Comparison of ENCODE assay signal across 20 mouse cellular contexts in the genomic region with DNA sequence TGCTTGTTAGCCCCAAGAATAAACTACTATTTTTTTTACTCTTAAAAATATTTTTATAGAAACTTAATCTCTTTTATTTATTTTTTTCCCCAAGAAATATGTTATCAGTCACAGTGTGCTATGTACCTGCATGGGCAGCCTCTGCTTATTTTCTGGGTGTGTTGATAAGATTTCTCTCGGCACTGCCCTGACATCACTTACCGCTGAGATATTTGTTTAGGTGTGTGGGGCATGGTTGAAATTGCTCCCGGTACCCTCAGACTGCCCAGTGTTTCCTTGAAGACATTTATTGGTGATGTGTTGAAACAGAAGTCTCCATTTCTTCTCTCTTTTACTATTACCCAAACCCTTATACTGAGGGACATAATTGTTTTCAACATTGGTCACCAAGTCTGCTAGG.
"Had no signal": no experiment of that assay in that cellular context is flagged by ENCODE, and none has a peak within 500 bp of the region (broad histone marks: within the 10 kb centered on the region; RNA-seq: fewer than 3 reads in every experiment).

No protein-coding gene starts in this region.

- H3K9me3 ChIP-seq: lung, embryonic 15.5 days; midbrain, embryonic 10.5 days; neural tube, embryonic 13.5 days; neural tube, embryonic 15.5 days had no signal

- H3K9ac ChIP-seq: liver, embryonic 14.5 days; lung, embryonic 15.5 days; neural tube, embryonic 13.5 days; neural tube, embryonic 15.5 days had no signal

- H3K36me3 ChIP-seq: neural tube, embryonic 15.5 days had no signal

- ATAC-seq: lung, postnatal 0 days; midbrain, embryonic 16.5 days had no signal

- H3K27ac ChIP-seq: liver, embryonic 14.5 days; lung, embryonic 15.5 days; midbrain, embryonic 10.5 days; neural tube, embryonic 13.5 days; neural tube, embryonic 15.5 days had no signal

- H3K4me2 ChIP-seq: liver, embryonic 11.5 days; lung, embryonic 15.5 days; neural tube, embryonic 13.5 days; neural tube, embryonic 15.5 days had no signal

- H3K4me3 ChIP-seq: lung, embryonic 15.5 days; midbrain, embryonic 10.5 days; myocyte; neural tube, embryonic 13.5 days; neural tube, embryonic 15.5 days had no signal

- H3K27me3 ChIP-seq: lung, embryonic 15.5 days; neural tube, embryonic 13.5 days; neural tube, embryonic 15.5 days had no signal

- H3K4me1 ChIP-seq: lung, embryonic 15.5 days; midbrain, embryonic 10.5 days; neural tube, embryonic 13.5 days; neural tube, embryonic 15.5 days had no signal

- DNase-seq: lung, adult 2 months; lung, postnatal 4 days; midbrain, embryonic 14.5 days; retina, postnatal 1 day; right cerebral cortex, adult 18-20 months; right cerebral cortex, postnatal 25 days; right cerebral cortex, postnatal 4 days; spleen, adult 18-20 months; thymus, adult 2 months; thymus, postnatal 25 days; thymus, postnatal 4 days had no signal
